Mouse (Mus musculus) cerebellum, adult 2 months (tissue): ENCODE results near the gene Miga1.

ENCODE experiments used
- CTCF ChIP-seq: fragments of 200-500 bp; IDR thresholded peaks from 2 replicates; pipeline ENCODE4 v1.5.1; 2011; ENCODE audit warnings: low read depth, mild to moderate bottlenecking, control low read depth, low read length, moderate library complexity, borderline replicate concordance; ENCODE audit not compliant: insufficient read depth
- POLR2A ChIP-seq: fragments of 200-500 bp; IDR thresholded peaks from 2 replicates; pipeline ENCODE4 v1.6.1; 2011; ENCODE audit warnings: low read length, control low read depth, borderline replicate concordance; ENCODE audit not compliant: insufficient read depth

GRCm38 (mm10) chr3:152260362-152260761 is 79.8 kb downstream of the Miga1 start:
- no peak for TF ChIP-seq POLR2A
- TF ChIP-seq CTCF, result no peak
